27 mouse cellular contexts compared by ENCODE assay signal in genomic region chr3:95478966-95479365, GRCm38 (mm10). TPM values are rescaled to one million over a fixed set of nuclear protein-coding genes. Genes with fewer than 3 reads are reported as not detected.
"Had no signal": no experiment of that assay in that cellular context is flagged by ENCODE, and none has a peak within 500 bp of the region (broad histone marks: within the 10 kb centered on the region; RNA-seq: fewer than 3 reads in every experiment).

No protein-coding gene starts in this region.

- H3K27ac ChIP-seq: gastrocnemius, adult 2 months; heart, adult 2 months; heart, embryonic 13.5 days; heart, embryonic 15.5 days; hindbrain, embryonic 13.5 days; intestine, embryonic 15.5 days; layer of hippocampus, adult 2 months; left cerebral cortex, adult 2 months; limb, embryonic 10.5 days; limb, embryonic 12.5 days; liver, embryonic 12.5 days; liver, embryonic 14.5 days had no signal

- DNase-seq: gastrocnemius, adult 2 months; gastrocnemius, postnatal 10 days; gastrocnemius, postnatal 25 days; heart, adult 2 months; heart, postnatal 14 days; heart, postnatal 36 days; kidney, adult 18-20 months; kidney, adult 8-10 months; kidney, postnatal 10 days; kidney, postnatal 25 days; kidney, postnatal 4 days; liver had no signal

- H3K4me1 ChIP-seq: heart, embryonic 13.5 days; heart, embryonic 15.5 days; hindbrain, embryonic 13.5 days; intestine, embryonic 15.5 days; limb, embryonic 10.5 days; limb, embryonic 12.5 days; liver, embryonic 12.5 days had no signal

- H3K27me3 ChIP-seq: heart, embryonic 13.5 days; heart, embryonic 15.5 days; hindbrain, embryonic 13.5 days; intestine, embryonic 15.5 days; limb, embryonic 12.5 days; liver, embryonic 12.5 days had no signal

- ATAC-seq: hindbrain, embryonic 16.5 days; inflammation-experienced regulatory T-cells, adult 6 months; intestine, embryonic 15.5 days; intestine, postnatal 0 days; liver, embryonic 12.5 days had no signal

- H3K9me3 ChIP-seq: heart, embryonic 13.5 days; heart, embryonic 15.5 days; hindbrain, embryonic 13.5 days; intestine, embryonic 15.5 days; limb, embryonic 10.5 days; limb, embryonic 12.5 days; liver, embryonic 12.5 days had no signal

- H3K9ac ChIP-seq: heart, embryonic 13.5 days; heart, embryonic 15.5 days; hindbrain, embryonic 13.5 days; intestine, embryonic 15.5 days; limb, embryonic 12.5 days; liver, embryonic 12.5 days; liver, embryonic 14.5 days had no signal

- H3K4me3 ChIP-seq: gastrocnemius, adult 2 months; heart, adult 2 months; heart, embryonic 13.5 days; heart, embryonic 15.5 days; hindbrain, embryonic 13.5 days; intestine, embryonic 15.5 days; layer of hippocampus, adult 2 months; left cerebral cortex, adult 2 months; limb, embryonic 10.5 days; limb, embryonic 12.5 days; liver, embryonic 12.5 days had no signal

- H3K4me2 ChIP-seq: heart, embryonic 11.5 days; heart, embryonic 13.5 days; heart, embryonic 15.5 days; hindbrain, embryonic 13.5 days; intestine, embryonic 15.5 days; limb, embryonic 12.5 days; liver, embryonic 12.5 days had no signal

RNA-seq across cellular contexts. Expression of gene Ctsk, which starts 20.1 kb away (rescaled TPM):
- total RNA-seq: hematopoietic stem cell, adult 5-6 weeks had no signal
